Mouse (Mus musculus) neural tube, embryonic 10.5 days (tissue): ENCODE data around the gene Foxred1.
A peak's percentile ranks its signal among the peaks of the same experiment; 100 is the strongest.

Experiments used
- DNase-seq: peaks from one replicate; pipeline ENCODE4 v3.0.0-alpha.2; 2017; ENCODE audit warnings: low spot score; ENCODE audit errors: extremely low spot score

Gene Foxred1

DNA sequence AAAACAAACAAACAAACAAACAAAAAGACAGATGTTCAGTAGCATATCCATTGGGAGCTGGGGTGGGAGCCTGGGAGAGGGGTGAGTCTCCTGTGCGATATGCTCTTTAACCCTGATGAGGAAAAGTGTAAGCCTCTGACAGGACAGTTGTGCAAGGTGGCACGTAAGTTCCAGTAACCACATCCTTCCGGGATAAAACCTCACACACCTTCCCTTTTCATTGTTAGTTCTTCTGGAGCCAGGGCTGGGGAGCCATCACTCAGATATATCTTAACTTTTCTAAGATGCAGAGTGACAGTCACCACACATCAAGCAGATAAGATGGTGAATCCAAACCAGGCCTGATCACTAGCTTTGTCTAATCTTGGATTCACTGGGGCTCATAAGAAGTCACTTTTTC lies 16.8 kb downstream of the Foxred1 start:
- no peak for DNase-seq

DNA sequence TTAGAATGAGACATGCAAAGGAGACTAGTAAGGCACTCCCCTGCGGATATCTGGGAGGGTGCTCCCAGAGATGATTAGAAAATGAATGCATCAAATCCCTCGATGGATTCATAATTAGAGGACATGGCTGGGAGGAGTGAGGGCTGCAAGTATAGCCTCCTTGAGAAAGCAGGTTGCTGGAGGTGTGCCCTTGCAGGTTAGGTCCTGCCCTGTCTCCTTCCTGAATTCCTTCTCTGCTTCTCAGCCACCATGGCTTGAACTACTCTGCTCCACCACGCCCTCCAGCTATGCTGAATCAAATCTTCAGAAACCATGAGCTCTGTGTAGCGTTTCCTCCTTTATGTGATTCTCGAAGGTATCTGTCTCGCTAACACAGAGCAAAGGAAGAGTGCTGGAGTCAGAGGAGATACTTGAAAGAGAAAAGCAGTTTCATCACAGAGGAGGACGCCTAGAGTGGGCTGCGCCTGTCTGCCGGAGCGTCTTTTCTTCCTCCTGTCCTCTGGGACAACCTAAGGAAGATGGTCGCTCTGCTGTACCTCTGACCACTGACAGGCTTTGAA lies 17.8 kb downstream of the Foxred1 start:
- DNase-seq: no peak

DNA sequence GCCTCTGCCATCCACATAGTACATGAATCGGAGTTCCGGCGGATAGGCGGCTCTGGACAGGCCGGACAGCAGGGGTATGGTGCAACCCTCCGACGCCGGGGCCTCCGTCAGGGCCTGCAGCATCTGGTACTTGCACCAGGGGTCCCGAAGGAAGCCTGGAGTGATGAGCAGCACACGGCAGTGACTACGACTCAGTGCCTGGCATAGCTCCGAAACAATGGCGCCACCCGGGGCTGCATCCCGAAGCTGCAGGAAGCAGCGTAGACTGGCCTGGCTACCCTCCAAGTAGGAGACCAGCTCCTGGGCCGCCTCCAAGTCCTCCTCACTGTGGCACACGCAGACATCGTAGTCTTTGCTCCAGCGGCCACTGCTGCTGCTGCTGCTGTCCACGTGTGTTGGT lies 22.2 kb downstream of the Foxred1 start:
- DNase-seq: no peak

DNA sequence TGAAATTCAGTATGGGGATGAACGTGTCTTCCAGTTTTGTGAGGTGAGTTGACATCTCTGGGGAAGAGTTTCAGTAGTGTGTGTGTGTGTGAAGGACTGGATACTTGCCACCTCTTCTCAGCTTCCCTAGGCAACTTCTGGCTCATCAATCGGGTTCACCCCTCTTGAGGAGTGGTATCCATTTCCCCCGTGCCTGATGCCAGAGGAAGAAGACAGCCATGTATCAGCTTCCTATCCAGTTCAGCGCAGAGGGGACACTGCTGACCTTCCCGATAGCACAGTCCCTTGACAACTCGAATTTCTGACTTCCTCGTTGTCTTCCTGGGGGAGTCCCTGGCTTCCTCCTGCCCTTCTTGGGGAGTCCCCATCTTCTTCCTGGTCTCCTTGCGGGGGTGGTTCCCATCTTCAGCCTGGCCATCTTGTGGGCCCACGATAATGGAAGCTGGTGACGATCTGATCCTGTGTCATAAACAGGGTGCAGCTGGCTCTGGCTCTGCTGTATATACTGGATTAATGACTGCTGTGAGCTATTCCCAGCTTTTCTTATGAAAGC lies 23.4 kb downstream of the Foxred1 start:
- no peak for DNase-seq

DNA sequence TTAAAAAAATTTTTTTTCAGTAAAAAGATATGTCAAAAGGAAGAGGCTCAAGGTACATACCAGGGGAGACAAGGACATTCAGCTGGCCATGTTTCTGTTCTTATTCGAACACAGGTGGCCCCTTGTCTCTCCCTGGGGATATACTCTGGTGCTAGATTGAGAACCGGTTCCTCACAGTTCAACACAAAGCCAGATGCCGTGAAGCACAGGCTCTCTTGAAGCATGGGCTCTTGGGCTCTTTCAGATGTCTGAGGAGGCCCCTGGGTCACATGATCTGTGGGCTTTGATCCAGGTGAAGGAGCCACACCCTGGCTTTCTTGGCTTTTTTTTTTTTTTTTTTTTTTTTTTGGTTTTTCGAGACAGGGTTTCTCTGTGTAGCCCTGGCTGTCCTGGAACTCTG lies 24.4 kb downstream of the Foxred1 start:
- DNase-seq: no peak

DNA sequence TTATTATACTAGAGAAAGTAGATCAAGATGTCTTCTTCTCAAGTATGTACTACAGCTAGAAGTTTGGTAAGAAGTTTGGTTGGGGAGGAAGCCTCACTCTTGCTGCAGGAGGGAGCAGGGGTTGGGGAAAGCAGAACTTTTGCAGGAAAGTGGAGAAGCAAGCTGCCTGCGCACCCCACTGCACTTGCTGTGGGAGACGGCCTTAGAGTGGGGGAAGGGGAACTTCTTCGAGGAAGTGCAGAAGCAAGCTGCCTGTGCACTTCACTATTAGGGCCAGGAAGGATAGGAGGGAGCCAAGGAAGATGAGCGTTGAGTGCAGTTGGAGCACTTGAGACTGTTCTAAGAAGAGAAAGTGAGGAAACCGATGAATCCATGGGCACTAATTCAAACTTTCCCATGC lies 27.5 kb downstream of the Foxred1 start:
- no peak for DNase-seq

DNA sequence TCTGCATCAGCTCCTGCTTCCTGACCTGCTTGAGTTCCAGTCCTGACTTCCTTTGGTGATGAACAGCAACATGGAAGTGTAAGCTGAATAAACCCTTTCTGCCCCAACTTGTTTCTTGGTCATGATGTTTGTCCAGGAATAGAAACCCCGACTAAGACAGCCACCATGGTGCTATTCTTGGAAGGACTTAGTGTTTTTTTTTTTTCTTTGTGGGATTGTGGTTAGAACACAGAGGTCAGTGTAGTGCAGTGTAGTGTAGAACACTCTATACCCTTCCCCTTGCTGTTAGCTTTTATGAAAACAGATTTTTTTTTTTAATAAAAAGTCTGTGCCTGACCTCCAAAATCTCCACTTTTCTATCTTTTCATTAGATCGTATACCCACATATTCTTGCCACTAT lies 28.0 kb downstream of the Foxred1 start:
- no peak for DNase-seq

DNA sequence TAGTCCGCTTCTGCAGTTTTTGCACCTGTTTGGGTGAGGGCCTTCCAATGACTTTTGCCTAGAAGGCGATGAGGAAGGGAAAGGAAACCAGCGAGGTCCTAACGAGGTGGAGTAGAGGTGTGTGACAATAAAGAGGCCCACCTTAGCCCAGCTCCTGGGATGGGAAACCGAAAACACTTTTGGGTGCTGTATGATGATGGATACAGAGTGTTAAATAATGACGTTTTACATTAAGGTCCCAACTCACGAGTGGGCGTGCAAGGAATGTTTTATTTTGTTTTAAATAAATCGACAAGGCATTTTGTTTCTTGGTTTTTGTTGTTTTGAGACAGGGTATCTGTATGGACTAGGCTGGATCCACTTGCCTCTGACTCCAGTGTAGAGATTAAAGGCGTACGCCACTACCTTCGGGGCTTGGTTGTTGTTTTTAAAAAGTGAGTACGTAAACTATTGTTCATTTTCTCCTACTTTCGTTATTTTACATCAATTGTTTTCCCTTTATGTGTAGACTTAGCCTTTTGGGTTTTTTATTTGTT lies 34.7 kb downstream of the Foxred1 start:
- no peak for DNase-seq

DNA sequence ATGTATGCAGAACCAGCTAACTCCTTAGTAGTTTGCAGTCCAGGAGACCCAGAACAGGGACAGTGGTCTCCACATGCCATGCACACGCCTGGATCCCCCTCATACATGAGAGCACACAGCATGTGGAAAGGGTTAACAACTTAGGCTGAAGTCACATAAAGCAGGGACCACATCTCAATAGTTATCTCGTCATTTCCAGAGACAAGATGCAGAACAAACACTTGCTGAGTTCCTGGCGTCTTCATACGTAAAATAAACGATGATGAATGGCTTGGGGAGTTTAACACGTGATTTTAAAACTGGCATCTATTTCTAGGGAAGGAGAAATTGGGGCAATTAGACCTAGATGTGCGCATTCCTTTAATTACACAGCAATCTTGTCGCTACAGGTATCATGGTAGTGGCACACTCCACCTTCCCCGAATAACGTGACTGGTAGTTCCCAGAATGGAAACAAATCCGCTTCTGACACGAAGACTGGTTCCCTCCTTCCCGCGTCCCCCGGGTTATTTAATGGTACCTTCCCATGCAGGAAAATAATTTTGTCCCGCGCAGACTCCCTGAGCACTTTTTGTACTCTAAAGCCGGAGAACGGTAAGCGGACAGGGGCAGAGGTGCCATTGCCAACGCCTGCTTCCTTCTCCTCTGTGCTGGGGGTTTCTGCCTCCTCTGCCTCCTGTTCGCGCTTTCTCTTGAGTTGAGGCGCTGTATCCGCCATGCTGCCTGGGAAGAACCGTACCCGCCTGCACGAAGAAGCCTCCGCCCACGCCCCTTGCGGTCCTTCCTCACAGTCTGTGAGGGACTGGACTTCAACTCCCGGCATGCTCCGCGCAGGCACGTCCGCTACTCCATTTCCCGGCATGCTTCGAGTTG lies 35.4 kb downstream of the Foxred1 start, which contains the start of gene Dcps:
TSS of gene Dcps (minus strand) at position 811 of the 873 bp plus-strand sequence.
- DNase-seq: peak; percentile 93

DNA sequence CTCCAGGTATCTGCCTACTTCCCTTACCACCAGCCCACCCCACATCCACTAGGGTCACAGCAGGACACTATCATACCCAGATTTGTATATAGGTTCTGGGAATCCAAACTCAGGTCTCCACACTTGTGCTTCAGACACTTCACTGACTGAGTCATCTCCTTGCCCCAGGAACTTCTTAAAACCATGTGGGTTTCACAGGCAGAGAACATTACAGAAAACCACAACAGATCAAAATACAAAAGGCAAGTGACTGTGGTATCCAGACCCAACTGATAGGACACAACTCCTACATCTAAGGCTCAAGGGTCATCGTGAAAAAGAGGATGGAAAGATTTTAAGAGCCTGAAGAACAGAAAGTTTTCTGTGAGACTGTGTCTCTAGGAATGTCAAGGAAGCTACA lies 37.5 kb downstream of the Foxred1 start:
- no peak for DNase-seq

DNA sequence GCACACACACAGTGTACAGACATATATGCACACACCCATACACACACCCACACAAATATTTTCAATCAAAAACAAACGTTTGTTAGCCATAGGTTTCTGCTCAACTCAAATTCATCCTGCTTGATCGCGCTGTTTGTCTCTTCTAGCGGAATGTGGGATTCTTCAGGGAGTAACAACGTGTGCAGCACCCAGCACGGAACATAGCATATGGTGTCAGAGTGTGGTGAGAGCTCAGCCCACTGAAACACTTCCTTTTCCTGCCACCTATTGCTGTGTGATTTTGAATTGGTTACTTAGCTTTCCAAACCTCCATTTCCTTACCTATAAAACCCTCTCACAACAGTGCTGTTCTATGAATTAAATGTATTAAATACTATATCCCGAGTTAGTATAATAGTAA lies 40.8 kb downstream of the Foxred1 start:
- no peak for DNase-seq

DNA sequence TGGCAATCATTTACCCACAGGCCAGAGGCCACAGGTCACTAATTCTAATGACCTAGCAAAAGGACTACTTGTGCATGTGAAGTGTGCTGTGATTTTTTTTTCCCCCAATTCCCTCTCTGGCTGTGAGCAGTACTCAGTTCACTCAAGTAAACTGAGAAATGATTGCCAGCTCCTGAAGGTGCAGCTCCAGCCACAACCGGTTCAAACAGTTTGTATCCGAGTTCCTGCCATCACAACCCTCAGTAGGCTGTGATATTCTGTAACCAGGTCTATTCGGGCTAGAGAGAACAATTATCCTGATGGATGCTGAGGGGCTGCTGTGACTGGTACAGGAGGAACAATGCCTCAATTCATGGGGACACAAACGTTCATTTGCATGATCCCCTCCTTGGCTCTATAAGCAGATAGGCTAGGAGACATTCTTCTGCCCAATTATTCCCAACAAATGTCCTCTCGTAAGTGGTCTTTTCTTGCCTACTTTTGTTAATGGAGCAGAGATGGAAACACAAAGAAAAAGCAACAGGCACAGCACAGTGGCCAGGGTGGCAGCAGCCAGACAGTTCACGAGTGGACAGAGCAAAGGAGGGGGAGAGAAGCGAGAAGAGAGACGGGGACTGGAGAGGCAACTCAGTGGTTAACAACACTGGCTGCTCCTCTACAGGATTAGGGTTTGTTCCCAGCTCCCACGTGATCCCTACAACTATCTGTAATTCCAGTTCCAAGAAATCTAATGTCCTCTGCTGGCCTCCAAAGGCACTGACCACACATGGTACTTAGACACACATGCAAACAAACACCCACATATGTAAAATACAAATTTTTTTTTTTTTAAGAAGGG lies 43.8 kb downstream of the Foxred1 start:
- DNase-seq: no peak

DNA sequence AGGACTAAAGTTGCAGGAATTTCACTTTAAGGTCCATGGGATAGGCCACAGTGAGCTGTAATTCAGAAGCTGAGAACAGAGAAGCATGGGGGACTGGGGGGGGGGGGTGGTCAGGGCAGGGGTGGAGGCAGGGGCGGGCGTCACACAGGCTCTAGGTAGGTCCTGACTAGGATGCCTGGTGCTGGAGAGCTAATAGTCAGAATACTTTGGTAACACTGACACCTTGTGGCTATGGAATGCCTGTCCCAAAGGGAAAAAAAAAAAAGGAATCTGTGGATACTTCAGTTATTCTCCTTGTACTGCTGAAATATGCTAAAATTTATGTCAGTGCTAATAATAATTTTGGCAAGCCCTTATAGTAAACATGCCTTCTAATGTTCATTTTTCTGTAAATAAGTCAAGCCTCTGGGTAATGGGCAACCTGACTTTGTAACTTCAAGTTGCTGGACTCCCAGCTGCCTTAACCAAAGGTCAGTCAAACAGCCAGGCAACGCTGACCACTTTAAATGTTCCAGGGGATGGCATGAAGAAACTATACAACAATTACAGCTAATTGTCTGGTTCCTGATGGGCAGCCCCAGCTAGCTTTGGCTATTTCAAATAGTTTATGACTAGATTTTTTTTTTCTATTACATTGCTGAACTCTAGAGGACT lies 44.6 kb downstream of the Foxred1 start:
- no peak for DNase-seq

DNA sequence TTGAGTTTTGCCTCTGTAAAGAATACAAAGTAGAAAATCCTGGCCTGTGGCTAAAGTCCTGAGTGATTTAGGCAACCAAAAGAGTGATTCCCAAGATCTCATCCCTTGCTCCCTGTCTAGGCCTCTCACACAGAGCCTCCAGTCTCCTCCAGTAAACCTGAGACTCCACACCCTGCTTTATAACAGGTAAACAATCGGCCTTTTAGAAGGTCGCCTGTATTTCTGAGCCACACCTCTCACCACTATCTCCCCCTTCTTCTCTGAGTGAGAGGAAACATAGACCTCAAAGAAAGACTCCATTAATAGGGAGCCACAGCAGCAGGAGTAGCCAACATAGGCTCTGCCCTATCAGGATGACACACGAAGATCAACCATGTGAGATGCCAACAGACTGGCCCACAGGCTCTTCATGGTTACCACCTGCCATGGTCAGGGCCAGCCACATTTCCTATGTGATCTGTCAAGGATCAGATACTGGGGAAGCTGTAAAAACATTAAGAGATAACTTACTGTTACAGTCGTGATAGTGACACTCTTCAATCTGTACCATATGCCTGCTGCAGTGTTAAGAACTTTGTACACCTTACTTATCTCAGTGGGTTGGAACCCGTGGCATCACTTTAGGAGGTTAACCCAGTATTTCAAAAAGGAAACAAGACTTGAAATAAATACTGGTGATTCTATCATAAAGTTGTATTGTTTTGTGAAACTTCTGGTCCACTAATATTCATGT lies 46.5 kb downstream of the Foxred1 start:
- DNase-seq: no peak

DNA sequence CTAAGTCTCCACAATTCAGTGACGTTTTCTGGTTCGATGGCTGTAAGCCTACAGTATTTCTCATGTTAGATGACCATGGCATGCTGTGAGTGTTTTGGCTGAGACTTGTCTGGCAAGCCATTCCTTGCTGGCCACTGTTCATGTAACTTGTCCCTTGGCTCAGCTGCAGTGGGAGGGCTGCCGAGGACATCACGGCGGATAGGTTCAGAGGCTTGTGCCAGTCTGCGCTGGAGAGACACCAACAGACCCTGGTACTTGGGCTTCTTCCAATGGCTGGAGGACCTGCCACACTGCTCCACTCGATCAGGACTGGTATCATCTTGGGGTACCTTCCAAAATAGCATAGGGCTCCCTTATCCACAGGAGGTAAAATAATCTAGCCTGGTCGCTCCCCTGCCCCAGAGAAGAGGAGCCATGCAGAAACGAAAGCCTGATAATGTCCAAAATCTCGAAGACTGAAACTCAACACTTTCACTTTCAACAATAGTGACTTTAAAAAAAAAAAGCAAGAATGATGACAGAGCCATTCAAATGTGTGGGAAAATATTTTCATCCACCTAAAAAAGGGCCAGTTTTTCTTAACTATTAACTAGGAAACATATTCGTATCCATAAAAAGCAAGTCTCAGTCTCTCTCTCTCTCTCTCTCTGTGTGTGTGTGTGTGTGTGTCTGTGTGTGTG lies 47.7 kb downstream of the Foxred1 start:
- DNase-seq: no peak

DNA sequence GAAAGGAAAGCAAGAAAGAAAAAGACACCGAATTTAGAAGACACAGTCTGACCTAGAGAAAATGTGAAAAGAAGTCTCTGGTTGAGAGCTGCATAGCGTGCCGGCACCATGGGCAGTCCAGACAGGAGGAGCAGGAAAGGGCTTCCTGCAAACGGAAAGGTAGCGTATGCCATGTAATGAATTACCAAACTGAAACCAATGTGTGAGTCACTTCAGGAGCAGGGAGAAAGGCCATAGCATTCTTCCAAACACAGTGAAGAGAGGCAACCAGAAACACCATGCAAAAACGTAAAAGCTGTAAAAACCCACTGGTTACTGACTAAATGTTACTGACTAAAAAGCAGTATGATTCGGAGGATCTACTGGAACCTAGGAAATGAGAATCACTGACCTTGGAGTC lies 49.1 kb downstream of the Foxred1 start:
- DNase-seq: no peak

DNA sequence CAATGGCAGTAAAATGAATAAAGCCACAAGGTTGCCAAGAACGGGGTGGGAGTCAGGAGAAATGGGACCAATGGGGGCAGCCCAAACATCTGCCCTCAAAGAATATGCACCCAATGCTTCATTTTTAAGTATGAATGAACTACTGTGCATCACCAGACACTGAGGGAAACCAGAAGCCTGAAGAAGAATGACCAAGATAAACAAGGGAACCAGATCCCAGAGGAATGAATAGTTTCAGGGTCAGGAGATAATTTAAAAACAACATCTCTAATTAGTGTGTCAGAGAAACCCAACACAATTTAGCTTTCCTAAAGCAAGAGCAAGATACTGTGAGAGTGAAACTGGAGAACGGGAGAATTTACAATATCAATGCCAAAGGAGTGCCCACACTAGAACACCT lies 50.2 kb downstream of the Foxred1 start:
- no peak for DNase-seq

DNA sequence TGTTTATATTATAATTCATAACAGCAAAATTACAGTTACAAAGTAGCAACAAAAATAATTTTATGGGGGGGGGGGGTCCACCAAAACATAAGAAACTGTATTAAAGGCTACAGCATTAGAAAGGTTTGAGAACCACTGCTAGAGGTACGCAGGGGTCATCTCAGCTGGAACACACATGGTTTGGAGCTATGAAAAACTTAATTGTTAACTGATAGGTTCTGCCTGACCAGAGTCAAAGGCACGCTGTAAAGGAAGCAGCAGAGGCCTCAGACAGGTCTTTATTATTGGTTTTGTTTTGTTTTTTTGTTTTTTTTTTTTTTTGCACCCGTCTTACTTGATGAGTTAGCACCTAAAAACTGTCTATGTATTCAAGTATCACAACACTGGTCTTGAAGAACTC lies 52.4 kb downstream of the Foxred1 start:
- no peak for DNase-seq

DNA sequence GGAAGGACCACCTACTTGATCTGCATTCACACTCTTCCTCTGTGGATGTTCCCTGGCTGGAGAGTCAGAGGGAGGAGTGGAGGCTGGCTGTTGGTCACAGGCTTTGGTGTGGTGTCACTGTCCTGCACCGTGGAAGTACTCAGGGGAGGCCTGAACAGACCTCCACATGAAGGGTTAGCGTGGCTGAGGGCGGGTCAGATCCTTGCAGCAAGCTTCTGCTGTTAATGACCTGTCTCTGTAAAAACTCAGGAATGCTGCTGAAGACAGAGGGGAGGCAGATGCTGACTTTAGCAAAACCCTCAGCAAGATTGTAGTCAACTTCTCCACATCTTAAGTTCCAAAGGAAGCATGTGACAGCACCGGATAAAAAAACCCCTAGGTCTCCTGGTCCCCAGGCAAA lies 54.0 kb downstream of the Foxred1 start:
- DNase-seq: no peak
